Mouse (Mus musculus) megakaryocyte, embryonic 14.5 days (primary cell): Measurements from ENCODE around the gene Ppp1r35.

ENCODE experiments used
- FLI1 ChIP-seq: IDR thresholded peaks from 2 replicates; pipeline ENCODE4 v1.6.1; 2012; ENCODE audit warnings: low read length, inconsistent platforms, mixed read lengths
- GATA1 ChIP-seq: IDR thresholded peaks from 3 replicates; pipeline ENCODE4 v1.6.1; 2012; ENCODE audit warnings: mixed read lengths, low read length, inconsistent platforms, borderline replicate concordance

GRCm38 (mm10) chr5:137753111-137753832 lies 25.4 kb upstream of the Ppp1r35 start:
- TF ChIP-seq GATA1 = no peak
- no peak for TF ChIP-seq FLI1
